Mouse (Mus musculus) heart, postnatal 0 days (tissue): ENCODE data around the gene Slc6a9. TPM values are rescaled to one million over a fixed set of nuclear protein-coding genes. Genes with fewer than 3 reads are reported as not detected.

Experiments
- ATAC-seq: fragments of 200-750 bp; cut with Nextera tagmentation; 2 replicates; pipeline ENCODE4 v1.8.0; 2017; ENCODE audit warnings: low read depth, moderate number of reproducible peaks, moderate library complexity; ENCODE audit not compliant: insufficient read depth
- DNase-seq: peaks from one replicate; pipeline ENCODE4 v3.0.0-alpha.2; 2016; ENCODE audit warnings: low spot score
- H3K27ac ChIP-seq: fragments of 300-500 bp; sonication (generic); 2 replicates; pipeline ENCODE4 v1.5.1; 2014; ENCODE audit warnings: low read depth, mild to moderate bottlenecking
- H3K27me3 ChIP-seq: fragments of 300-500 bp; sonication (generic); 2 replicates; pipeline ENCODE4 v1.6.1; 2014; ENCODE audit warnings: low read length, mixed read lengths; ENCODE audit not compliant: control insufficient read depth, insufficient read depth
- H3K36me3 ChIP-seq: fragments of 300-500 bp; sonication (generic); replicated peaks from 2 replicates; pipeline ENCODE4 v1.6.1; 2014; ENCODE audit warnings: low read length, mixed read lengths; ENCODE audit not compliant: control insufficient read depth, insufficient read depth
- H3K4me1 ChIP-seq: fragments of 300-500 bp; sonication (generic); 2 replicates; pipeline ENCODE4 v1.6.1; 2014; ENCODE audit warnings: antibody characterized with exemption; ENCODE audit not compliant: control insufficient read depth, insufficient read depth
- H3K4me2 ChIP-seq: fragments of 300-500 bp; sonication (generic); 2 replicates; pipeline ENCODE4 v1.6.1; 2014; ENCODE audit warnings: low read depth, mild to moderate bottlenecking, low read length, moderate library complexity
- H3K4me3 ChIP-seq: fragments of 300-500 bp; sonication (generic); 2 replicates; pipeline ENCODE4 v1.5.1; 2014; ENCODE audit warnings: low read depth, low read length
- H3K9ac ChIP-seq: fragments of 300-500 bp; sonication (generic); replicated peaks from 2 replicates; pipeline ENCODE4 v1.6.1; 2014; ENCODE audit warnings: low read depth, low read length, mixed read lengths
- H3K9me3 ChIP-seq: fragments of 300-500 bp; sonication (generic); replicated peaks from 2 replicates; pipeline ENCODE4 v1.6.1; 2016; ENCODE audit warnings: low read length; ENCODE audit not compliant: control insufficient read depth
- CTCF ChIP-seq: IDR thresholded peaks from 2 replicates; pipeline ENCODE4 v1.5.1; 2016; ENCODE audit warnings: antibody characterized with exemption, control low read depth, low read depth
- EP300 ChIP-seq: IDR thresholded peaks from 2 replicates; pipeline ENCODE4 v1.6.1; 2016; ENCODE audit warnings: antibody characterized with exemption, low read depth
- WGBS: fragments of 180-500 bp; shearing (Covaris S2); extraction: QIAGEN DNeasy Blood & Tissue Kit; methylation state at CpG from one replicate; pipeline ENCODE4 v1.1.7; 2014; 5-methylcytosine and 5-hydroxymethylcytosine counted together
- polyA plus RNA-seq: library from polyadenylated mRNA; unstranded; fragments of >200 nt; fragmentation: Nextera tagmentation; extraction: Ambion mirVana; gene quantifications from 2 replicates; pipeline ENCODE4 v1.2.1, GENCODE M21; 2015
- total RNA-seq: library from RNA; depleted of rRNA; stranded (reverse); fragments of >200 nt; gene quantifications from 2 replicates; pipeline ENCODE4 v1.2.3, GENCODE M21; 2014; ENCODE audit warnings: low replicate concordance

Slc6a9 gene
- total and polyA plus RNA-seq, 2 experiments from 2014 or later: 1.7 to 2.1 TPM

DNA sequence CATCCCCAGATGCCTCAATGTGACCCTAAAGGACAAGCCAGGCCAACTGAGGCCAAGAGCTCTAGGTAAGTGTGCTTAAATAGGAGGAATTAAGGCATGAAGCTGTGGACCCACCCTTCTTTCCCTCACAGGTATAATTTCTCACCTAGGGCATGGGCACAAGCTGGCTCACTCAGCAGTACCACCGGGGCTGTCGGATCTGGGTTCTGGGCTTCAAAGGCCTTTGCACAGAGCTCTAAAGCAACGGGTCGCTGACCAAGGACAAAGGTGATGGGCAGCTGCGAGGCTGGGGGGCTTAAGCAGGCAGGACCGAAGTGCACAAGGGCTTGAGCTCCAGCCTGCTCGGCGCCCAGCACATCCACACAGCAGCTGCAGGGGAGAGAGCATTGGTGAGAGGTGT lies 56.4 kb downstream of the Slc6a9 start:
- no peaks in the 10 kb centered on the region for H3K9me3 ChIP-seq
- peaks cover 4% of the 10 kb centered on the region; the same call in 1 of the 2 replicates for H3K4me1 ChIP-seq
- H3K4me3 ChIP-seq: no peak overlapping the region
- TF ChIP-seq EP300 (no peak), CTCF (no peak)
- no peaks in the 10 kb centered on the region for H3K27me3 ChIP-seq
- peaks cover 16% of the 10 kb centered on the region for H3K36me3 ChIP-seq
- no peak overlapping the region for H3K9ac ChIP-seq
- DNase-seq (no peak), ATAC-seq (no peak)
- 80% methylated on average over 8 of the region's 8 CpGs for WGBS
- H3K4me2 ChIP-seq: peak overlapping the region; percentile 79; the same call in 1 of the 2 replicates
- H3K27ac ChIP-seq: no peak overlapping the region

GRCm38 (mm10) chr4:117891738-117892161 lies 57.4 kb downstream of the Slc6a9 start, which contains the start of gene Dph2:
Dph2 (minus strand) TSS chr4:117892032.
- no peak within 1 kb of the TSS for H3K27ac ChIP-seq
- peak; percentile 84 for ATAC-seq
- peak within 1 kb of the TSS; percentile 63 for H3K4me3 ChIP-seq
- peak; percentile 94 for DNase-seq
- no peak for TF ChIP-seq CTCF
- peaks cover 23% of the 10 kb centered on the region for H3K36me3 ChIP-seq
- H3K27me3 ChIP-seq: no peaks in the 10 kb centered on the region
- 1% methylated on average over 21 of the region's 21 CpGs for WGBS
- H3K4me2 ChIP-seq: peak within 1 kb of the TSS; percentile 79
- peak within 1 kb of the TSS; percentile 36 for H3K9ac ChIP-seq
- peaks cover 4% of the 10 kb centered on the region; the same call in 1 of the 2 replicates for H3K4me1 ChIP-seq
- H3K9me3 ChIP-seq: no peaks in the 10 kb centered on the region

- Histone ChIP-seq H3K4me1 (peaks cover 4% of the 10 kb centered on the region; the same call in 1 of the 2 replicates), H3K9ac (no peak overlapping the region), H3K9me3 (no peaks in the 10 kb centered on the region), H3K27ac (no peak overlapping the region), H3K36me3 (peaks cover 39% of the 10 kb centered on the region), H3K4me3 (no peak overlapping the region), H3K27me3 (no peaks in the 10 kb centered on the region), H3K4me2 (no peak overlapping the region)
- no peak for DNase-seq
- TF ChIP-seq EP300 (no peak), CTCF (no peak)
- WGBS: 13% methylated on average over 9 of the region's 9 CpGs
- ATAC-seq: no peak
Measured at GRCm38 (mm10) chr4:117893376-117893775, 59.1 kb downstream of the Slc6a9 start.

GRCm38 (mm10) chr4:117894601-117895000 lies 60.3 kb downstream of the Slc6a9 start:
- no peak overlapping the region for H3K4me2 ChIP-seq
- H3K36me3 ChIP-seq: peaks cover 48% of the 10 kb centered on the region
- no peak for DNase-seq
- H3K9me3 ChIP-seq: no peaks in the 10 kb centered on the region
- 84% methylated on average over 8 of the region's 8 CpGs for WGBS
- ATAC-seq: no peak
- H3K4me3 ChIP-seq: no peak overlapping the region
- H3K4me1 ChIP-seq: peaks cover 4% of the 10 kb centered on the region; the same call in 1 of the 2 replicates
- no peak overlapping the region for H3K9ac ChIP-seq
- H3K27ac ChIP-seq: no peak overlapping the region
- no peak for TF ChIP-seq CTCF
- TF ChIP-seq EP300: no peak
- H3K27me3 ChIP-seq: no peaks in the 10 kb centered on the region

DNA sequence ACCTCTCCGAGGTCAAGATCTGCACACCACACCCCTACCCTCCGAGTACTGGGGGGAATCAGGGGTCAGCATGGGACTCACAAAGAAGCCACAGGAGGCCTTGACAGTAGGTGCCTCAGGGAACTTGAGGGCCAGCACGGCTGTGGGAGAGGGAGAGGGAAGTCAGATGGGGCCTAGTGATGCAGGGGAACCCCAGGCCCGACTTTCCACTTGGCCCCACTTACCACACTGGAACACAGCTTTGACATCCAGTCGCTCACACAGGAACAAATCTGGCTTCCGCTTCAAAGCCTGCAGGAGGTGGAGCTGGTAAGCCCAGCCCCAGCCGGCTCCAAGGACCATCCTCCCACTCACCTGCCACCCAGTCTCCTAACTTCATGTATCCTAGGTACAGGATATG lies 61.0 kb downstream of the Slc6a9 start:
- no peak overlapping the region for H3K4me3 ChIP-seq
- peaks cover 55% of the 10 kb centered on the region for H3K36me3 ChIP-seq
- no peak for TF ChIP-seq CTCF
- no peak for TF ChIP-seq EP300
- peaks cover 4% of the 10 kb centered on the region; the same call in 1 of the 2 replicates for H3K4me1 ChIP-seq
- H3K9me3 ChIP-seq: no peaks in the 10 kb centered on the region
- H3K9ac ChIP-seq: no peak overlapping the region
- DNase-seq (no peak), ATAC-seq (no peak)
- 84% methylated on average over 7 of the region's 7 CpGs for WGBS
- no peaks in the 10 kb centered on the region for H3K27me3 ChIP-seq
- H3K4me2 ChIP-seq: no peak overlapping the region
- H3K27ac ChIP-seq: no peak overlapping the region

GRCm38 (mm10) chr4:117896031-117896430 lies 61.7 kb downstream of the Slc6a9 start:
- whole genome bisulfite sequencing: 94% methylated on average over 6 of the region's 6 CpGs
- no peak overlapping the region for H3K4me2 ChIP-seq
- TF ChIP-seq CTCF (no peak), EP300 (no peak)

More at GRCm38 (mm10) chr4:117896031-117896430, 61.7 kb downstream of the Slc6a9 start:
- no peaks in the 10 kb centered on the region for H3K27me3 ChIP-seq
- DNase-seq (no peak), ATAC-seq (no peak)
- no peak overlapping the region for H3K27ac ChIP-seq
- no peak overlapping the region for H3K9ac ChIP-seq
- H3K4me1 ChIP-seq: peaks cover 4% of the 10 kb centered on the region; the same call in 1 of the 2 replicates
- H3K36me3 ChIP-seq: peaks cover 62% of the 10 kb centered on the region
- H3K4me3 ChIP-seq: no peak overlapping the region
- H3K9me3 ChIP-seq: no peaks in the 10 kb centered on the region
